Mouse (Mus musculus): Measurements from ENCODE around the gene Vapa.
A peak's percentile ranks its signal among the peaks of the same experiment; 100 is the strongest.
"Not testable (repeated sequence)": the region's sequence is repeated elsewhere in the genome, so short reads cannot be mapped to it uniquely, and the experiment has no call there.

Vapa gene

DNA sequence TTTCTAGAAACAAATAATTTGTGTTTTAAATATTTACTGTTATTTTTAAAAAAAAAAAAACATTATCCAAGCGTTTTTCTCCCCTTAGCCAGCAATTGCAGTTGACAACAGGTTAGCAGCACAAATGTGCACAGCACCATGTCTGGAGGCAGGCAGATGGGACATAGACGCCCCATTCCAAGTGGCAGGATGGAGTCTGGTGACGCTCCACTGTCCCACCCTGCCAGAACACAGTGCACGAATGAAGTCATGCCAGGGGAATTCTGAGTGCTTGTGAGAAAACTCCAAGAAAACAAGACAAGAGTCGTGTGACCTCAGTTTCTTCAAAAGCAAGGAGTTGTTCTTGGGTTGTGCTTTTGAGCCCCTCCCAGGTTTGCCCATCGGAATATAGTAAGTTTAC, 50.0 kb downstream of the Vapa start:
- DNase-seq (ENCODE audit: low spot score), result no peak

DNA sequence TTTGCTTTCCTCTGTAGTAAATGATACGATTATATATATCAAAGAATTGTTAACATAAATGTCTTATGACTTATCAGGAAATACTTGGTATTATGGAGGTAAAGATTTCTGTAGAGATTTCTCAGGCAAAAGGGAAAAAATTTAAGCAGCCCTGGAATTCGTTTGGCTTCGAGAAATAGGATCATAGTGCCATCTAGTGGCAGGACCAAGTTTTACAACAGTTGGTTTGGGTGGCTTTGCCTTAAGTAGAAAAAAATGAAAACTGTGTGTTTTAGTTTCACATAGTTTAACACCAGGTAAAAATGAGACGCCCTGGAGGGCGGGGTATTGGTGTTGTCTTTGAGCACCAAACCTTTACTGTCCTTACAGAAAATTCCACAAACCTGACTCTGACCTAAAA, 50.6 kb downstream of the Vapa start:
- DNase-seq (ENCODE audit: low spot score), result no peak

DNA sequence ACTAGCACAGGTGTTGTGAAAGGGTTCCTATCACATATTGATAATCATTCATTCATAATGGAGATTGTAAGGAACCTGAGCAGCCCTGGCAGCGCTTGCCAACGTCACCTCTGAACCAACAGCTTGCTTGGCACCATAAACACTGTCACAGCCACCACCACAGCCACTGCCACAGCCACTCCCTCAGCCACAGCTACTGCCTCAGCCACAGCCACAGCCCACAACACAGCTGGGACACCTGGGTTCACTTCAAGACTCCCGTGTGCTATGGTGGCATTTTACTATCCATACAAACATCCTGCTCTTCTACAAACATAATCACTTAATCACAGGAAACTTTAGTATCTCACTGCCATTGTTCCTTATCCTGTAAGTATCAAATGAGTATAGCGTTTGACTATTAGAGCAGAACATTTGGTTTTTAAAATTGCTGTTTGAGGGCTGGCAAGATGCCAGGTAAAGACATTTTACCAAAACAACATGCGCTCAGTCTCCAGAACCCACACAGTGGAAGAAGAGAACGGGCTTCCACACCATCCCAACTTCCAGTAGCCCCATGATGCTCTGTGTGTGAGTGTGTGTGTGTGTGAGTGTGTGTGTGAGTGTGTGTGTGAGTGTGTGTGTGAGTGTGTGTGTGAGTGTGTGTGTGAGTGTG, 51.9 kb downstream of the Vapa start:
- no peak for DNase-seq (ENCODE audit: low spot score)

DNA sequence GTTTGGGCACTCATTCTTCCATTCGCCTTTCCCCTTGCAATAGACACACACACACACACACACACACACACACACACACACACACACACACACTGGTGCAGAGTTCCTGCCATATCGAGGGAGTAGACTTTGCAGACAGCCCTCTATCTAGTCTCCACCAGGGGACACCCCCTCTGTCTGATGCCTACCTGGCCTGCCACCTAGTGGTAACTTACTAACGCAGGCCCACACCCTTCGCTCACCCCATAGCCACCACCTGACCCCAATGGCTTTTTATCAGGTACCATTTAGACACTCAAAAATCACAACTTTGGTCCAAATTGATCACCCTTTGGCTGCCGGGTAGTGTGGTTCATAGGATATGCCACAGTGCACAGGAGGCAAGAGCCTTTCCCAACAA, 54.1 kb downstream of the Vapa start:
- DNase-seq (ENCODE audit: low spot score), result no peak

DNA sequence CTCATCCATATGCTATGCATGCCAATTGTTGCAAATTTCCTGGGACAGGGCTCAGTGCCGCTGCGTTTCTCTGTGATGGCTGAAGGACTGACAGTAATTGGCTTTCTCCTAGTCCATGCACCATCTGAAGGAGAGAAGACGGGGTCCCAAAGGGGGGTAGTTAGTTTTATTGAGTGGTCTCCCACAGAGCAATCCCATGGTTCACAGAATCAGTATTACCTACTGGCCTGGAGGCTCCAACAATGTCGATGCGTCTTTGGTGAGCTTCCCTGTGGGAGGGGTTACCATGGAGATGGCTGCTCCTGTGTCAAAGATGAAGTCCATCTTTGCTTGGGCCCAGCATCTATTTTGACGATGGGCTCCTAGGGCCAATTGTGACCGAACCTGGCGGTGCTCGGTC, 54.6 kb downstream of the Vapa start:
- DNase-seq (ENCODE audit: low spot score), result no peak

DNA sequence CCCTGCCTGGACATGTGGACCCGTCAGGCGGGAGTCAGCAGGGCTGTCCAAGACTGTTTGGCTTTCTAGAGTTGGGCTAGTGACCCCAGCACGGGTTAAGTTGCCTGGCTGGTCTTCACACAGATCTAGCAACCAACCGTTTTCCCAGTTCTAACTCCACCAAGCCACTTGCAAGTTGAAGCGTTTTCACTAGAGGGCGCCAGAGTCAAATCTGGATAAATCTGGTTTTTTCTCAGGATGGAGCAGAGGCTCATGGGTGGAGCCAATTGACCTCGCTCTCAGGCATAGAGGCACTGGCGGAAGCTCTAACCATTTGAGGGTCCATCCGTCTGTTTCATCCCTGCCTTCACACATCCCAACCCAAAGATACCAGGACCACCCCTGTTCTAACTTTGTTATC, 55.1 kb downstream of the Vapa start:
- no peak for DNase-seq (ENCODE audit: low spot score)

DNA sequence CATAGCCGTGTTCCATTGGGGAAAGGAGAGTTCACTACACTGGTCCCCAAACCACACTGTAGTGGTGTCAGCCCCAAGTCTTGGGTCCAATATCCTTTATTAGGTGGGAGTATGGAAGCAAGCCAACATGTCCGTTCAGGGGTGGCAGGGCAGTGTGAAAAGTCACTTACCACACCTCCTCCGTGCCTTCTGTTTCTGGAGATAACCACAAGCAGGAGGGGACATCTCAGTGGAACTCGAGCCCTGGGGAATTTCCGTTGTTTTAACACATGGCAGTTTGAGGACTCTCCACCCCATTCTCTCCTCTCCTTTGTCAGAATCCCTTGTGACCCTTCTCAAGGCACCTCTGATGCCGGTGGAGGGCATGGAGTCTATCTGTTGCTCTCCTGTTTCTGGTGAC, 56.1 kb downstream of the Vapa start:
- no peak for DNase-seq (ENCODE audit: low spot score)

DNA sequence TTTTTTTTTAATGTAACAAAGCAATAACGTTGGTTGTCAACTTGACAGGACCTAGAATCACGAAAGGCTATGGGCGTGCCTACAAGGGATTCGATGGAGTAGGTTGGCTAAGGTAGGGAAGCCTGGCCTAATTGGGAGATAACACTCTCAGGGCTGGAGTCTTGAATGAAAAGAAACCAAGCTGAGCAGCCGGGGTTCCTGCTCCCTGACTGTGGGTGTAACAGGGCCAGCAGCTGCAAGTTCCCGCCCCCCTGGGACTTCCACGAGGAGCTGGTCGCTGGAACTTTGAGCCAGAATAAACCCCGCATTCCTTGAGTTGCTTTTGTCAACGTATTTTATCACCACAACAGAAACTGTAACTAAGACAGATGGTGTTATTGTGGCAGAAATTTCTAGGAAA, 56.6 kb downstream of the Vapa start:
- DNase-seq (ENCODE audit: low spot score), result no peak

DNA sequence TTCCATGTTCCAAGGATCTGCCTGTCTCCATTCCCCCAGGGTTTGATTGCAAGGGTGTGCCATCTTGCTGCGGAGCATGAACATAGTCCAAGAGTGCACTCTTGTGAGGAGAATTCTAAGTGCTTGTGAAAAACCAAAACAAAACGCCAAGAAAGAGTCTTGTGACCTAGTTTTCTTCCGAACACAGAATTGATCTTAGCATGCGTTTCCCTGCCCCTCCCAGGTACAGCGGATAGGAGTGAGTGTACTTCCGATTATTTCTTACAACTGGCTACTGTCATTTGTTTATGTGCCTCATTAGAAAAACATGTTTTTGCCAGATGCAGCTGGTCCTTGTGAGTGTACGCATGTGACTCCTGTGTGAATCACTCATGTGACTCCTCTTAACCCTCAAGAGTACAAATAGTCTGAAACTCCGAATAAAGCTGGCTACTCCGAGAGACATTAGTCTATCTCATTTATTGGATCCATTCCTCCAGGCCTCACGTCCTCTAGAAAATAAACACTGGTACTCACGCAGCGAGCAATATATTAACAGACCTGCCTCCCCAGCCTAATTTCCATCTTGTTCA, 60.8 kb downstream of the Vapa start:
- DNase-seq (ENCODE audit: low spot score), result no peak

DNA sequence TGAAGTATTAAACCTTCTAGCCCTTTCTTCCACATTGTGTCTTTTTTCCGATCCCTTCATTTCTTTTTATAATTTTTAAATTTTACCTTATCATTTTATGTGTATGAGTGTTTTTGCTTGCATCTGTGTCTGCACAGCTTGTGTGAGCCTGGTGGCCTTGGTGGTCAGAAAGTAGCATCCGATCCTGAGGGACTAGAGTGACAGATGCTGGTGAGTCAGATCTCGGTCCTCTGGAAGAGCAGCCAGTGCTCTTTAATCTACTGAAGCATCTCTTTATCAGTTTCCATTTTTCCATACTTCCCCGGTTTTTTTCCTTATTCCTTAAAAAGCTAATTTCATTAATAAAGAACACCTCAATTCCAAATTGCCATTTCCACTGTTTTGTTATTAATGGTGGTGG, 63.0 kb downstream of the Vapa start:
- DNase-seq (ENCODE audit: low spot score), result no peak

DNA sequence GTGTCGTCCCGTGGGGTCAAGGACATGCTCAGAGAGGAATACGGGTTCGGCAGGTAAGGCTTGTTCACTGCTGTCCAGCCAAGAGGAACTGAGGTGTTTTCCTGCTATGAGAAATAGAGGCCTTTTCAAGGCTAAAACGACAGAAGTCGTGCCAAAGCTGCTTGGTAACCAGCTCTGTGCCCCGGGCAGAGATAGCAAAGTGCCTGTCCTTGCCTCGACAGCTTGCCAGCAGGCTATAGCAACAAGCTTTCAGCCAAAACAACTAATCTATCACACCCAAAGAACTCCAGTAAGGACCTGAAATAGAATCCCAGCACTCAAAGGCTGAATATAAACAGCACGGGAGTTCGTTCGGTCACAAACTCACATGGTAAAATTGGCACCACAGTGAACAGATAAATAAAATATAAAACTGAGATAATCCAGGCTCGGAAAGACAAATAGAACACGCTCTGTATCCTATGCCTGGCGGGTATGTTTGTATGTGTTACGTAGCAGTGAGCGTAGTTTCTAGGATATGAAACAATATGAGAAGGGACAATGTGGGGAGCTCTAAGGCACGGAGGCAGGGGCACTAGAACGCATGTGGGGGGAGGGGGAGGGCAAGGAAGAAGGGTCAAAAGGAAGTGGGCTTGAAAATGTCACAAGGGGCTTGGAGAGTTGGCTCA, 64.5 kb downstream of the Vapa start:
- DNase-seq (ENCODE audit: low spot score), result peak; percentile 69

DNA sequence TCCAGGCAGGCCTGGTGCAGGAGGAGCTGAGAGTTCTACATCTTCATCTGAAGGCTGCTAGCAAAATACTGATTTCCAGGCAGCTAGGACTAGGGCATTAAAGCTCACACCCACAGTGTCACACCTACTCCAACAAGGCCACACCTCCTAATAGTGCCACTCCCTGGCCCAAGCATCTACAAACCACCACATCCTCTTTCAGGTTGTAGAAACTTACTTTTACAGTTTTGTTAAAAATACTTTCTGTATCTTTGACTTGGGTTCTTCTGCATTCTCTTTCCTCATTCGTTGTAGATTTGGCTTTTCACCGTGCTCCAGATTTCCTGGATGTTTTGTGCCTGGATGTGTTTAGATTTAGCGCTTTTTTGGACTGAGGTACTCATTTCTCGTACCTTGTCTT, 67.1 kb downstream of the Vapa start:
- not testable (repeated sequence) for DNase-seq (ENCODE audit: low spot score)

DNA sequence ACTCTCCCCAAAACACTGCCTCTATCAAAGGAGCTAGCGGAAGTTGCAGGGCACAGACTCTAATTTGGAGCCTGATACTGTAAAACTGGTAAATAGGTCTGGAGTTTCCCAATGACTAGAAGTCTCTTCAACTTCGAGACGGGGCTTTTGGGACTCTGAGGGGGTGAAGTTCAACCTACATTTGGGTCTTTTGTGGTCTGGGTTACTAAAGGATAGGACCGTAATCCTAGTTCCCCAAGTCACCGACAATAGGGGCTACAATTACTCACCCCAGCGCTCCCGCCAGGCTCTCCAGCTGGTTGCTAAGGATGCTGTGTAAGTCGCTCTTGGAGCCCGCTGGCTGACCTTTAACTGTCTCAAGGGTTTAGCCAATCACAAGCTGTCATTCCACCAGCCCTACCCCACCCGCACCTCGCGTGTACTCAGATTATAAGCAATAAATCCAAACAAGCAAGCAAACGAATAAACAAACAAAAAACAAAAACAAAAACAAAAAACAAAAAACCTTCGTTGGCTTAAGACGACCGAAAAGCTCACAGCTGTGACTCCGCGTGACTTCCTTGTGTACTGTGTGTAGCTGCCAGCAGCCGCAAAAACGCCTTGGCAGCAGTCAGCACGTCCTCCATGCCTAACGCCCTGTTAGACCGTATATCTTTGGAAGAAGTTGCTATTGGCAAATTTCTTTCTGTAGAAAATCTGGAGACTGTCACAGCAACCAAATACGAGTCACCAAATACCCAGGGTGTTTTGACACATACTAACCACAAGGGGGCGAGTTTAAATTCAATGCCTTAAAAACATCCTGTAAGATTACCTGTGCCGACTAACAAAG, 72.7 kb downstream of the Vapa start, which contains the start of gene Tmem232:
Tmem232 (minus strand) TSS at position 342 of the 832 bp plus-strand sequence.
- DNase-seq (ENCODE audit: low spot score), result no peak

DNA sequence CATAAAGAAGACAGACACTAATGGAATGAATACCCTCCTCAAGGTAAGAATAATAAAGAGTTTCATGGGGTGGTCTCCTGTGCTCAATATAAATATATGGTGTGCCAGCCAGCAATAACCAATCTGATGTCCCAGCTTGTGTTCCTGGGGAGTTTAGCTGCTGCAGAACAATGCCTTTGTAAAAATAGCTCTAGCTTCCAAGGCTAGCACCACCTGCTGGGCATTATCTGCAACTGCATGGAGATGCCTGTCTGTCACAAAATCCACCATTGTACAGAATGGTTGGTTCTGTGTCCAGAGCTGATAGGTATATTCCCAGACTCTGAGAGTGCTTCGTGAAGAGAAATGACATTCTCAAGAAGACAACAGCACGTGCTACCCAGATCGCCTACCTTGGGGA, 77.2 kb downstream of the Vapa start:
- DNase-seq (ENCODE audit: low spot score), result no peak

DNA sequence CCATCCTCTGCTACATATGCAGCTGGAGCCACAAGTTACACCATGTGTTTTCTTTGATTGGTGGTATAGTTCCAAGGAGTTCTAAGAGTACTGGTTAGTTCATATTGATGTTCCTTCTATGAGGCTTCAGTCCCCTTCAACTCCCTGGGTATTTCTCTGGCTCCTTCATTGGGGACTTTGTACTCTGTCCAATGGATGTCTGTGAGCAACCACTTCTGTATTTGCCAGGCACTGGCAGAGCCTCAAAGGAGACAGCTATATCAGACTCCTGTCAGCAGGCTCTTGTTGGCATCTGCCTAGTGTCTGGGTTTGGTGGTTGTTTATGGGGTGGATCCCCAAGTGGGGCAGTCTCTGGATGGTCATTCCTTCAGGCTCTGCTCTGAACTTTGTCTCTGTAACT, 81.0 kb downstream of the Vapa start:
- DNase-seq (ENCODE audit: low spot score), result not testable (repeated sequence)
